Mouse (Mus musculus) stomach, postnatal 0 days (tissue): Measurements from ENCODE around the gene Tmed6.

Experiments used
- CTCF ChIP-seq: IDR thresholded peaks from 2 replicates; pipeline ENCODE4 v1.5.1; 2016; ENCODE audit warnings: antibody characterized with exemption, low read depth, mild to moderate bottlenecking, moderate library complexity
- EP300 ChIP-seq: optimal IDR thresholded peaks from 2 replicates; pipeline ENCODE3; 2016; ENCODE audit warnings: antibody characterized with exemption

DNA sequence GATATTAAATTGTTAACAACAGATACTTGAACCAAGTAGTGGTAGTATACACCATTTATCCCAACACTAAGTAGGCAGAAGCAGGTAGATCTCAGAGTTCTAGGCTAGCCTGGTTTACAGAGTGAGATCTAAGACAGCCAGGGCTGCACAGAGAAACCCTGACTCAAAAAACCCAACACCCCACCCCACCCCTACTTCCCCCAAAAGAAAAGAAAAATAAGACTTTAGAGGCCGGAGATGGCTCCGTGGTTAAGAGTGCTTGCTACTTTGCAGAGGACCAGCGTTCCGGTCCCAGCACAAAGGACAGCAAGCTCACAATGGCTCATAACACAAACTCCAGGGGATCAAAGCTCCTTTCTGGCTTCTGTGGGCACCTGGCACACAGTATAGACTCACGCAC, 20.6 kb upstream of the Tmed6 start:
- no peak for TF ChIP-seq CTCF
- TF ChIP-seq EP300 = no peak
